Mouse (Mus musculus) gastrocnemius, postnatal 4 days (tissue): ENCODE measurements around the gene Fchsd2. TPM values are rescaled to one million over a fixed set of nuclear protein-coding genes. Genes with fewer than 3 reads are reported as not detected.

Source experiments
- DNase-seq, 2 experiments: peaks; one replicate each; pipeline ENCODE4 v3.0.0; 2021 to 2022; ENCODE audit warnings: low spot score in 2 of 2, mixed read lengths in 2 of 2
- total RNA-seq, 2 experiments: library from RNA; stranded (reverse); gene quantifications; 2 replicates each; pipeline ENCODE4 v1.2.3; 2021

Fchsd2 gene
- total RNA-seq, 2 experiments from 2014 or later = 22.6 to 25.7 TPM

DNA sequence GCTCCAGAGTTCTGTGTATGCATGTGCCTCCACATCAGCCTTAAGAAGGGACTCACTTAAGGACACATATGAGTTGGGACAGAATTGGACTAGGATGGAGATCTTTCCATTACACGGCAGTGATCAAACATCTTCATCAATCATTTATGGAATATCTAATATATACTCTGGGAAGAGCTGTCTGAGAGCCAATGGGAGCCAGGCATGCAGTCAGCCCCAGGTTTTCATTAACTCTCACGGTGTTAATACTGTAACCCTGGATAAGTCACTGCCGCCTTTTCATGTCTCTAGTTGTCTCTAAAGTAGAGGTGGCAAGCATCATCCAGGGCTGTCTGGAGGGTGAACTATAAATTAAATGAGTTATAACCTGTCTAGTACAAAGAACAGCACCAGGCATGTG is 220.4 kb downstream of the Fchsd2 start:
- no peak for DNase-seq

DNA sequence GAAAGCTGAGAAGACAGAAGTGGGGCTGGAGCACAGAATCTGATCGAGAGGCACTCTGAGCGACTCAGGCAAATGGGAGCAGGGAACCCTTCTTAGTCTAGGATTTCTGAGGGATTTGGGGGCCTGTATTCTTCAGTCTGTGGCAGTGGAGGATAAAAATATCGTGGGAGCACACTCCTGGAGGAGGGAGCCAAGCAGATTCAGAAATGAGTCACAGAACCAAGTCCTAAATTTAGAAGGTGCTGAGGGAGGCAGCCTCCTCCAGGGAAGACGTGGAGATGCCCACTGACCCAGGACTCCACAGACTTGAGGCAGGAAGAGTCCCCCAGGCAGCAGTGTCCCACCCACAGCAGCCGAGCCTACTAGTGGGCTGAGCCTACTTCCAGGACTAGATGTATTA is 221.7 kb downstream of the Fchsd2 start:
- DNase-seq = no peak

DNA sequence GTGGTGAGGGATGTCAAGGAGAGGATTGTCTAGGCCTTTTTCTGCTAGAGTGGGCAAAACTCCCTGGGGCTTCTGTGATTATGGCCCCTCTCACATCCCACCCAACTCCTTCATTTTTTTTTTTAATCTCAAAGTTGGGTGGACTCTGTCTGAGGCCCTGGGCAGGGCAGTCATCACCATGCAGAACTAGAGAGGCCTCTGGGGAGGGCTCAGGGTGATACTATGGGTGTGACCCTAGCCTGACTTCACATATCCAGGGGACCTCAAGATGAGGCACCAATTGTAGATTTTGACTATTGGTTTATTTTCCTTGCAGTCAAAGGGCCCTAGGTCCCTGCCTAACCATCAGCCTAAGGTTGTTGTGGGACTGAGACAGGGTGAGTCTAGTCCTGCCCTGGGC is 223.0 kb downstream of the Fchsd2 start:
- no peak for DNase-seq

DNA sequence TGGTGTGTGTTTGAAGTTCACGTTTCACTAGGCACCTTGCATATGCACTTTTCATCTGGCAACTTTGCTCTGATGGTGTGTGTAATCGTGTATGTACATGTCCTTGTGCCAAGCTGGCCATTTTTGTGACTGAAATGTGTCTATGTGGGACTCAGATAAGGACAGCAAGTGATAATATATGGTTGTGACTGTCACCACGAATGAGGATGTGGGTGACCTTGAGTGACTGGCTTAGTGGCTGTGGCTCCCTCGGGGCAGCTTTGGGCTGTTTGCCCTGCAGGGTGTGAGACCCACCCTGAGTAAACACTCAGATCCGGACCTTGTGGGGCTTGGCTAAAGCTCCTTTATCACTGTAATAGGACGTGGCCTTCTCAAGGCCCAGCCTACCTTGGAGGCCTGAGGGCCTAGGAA is 223.9 kb downstream of the Fchsd2 start:
- DNase-seq = no peak

DNA sequence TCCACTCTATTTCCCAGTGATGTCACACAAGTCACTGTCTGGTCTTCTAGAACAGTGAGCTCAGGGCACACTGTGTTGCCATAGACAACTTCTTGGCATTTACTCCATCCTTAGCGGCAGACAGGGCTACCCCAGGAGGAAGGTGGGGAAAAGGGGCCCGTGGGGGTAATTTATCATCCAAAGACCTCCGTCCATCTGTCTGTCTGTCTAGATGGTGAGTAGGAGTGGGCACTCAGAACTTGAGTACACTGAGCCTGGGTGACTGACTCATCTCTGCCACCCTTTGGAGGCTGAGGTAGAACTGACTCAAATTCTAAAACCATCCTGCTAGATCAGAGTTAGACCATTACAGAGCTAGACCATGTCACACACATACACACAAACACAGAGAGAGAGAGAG is 224.4 kb downstream of the Fchsd2 start, which contains the start of gene Stard10:
Gene Stard10 (plus strand): TSS at position 73 of the 400 bp plus-strand sequence.
- DNase-seq = no peak

DNA sequence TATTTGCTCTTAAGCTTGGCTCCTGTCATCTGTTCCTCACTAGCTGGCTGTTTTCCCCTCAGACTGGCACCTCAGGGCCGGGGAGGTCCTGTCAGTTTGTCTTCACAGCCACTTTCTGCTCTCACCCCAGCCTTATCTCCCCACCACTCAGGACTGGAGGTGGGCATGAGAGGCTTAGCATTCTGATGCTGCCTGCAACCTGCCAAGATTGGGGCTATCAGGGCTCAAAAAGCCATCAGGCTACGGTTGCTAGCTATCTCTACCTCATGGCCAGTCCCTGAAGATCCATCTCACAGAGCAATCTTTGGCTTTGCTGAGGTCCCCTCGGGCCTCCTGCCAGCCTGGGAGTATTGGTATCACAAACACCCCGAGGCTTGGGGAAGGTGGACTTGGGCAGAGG is 226.2 kb downstream of the Fchsd2 start:
- no peak for DNase-seq

DNA sequence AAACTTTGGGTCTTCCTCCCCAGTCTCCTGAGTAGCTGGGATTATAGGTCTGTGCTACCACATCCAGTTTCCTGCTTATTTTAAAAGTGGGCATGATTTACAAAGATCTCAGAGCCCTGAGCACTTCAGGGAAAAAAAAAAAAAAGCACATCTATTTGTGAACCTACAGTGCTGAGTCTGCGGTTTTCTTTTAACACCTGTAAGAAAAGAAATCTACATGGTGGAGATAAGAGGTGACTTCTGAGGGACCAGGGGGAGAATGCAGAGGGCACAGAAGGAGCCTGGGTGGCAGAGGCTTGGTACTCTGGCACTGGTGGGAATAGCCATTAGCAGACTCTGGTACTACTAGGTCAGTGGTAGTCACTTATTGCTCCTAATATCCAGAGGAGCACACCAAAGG is 227.1 kb downstream of the Fchsd2 start:
- DNase-seq = no peak

DNA sequence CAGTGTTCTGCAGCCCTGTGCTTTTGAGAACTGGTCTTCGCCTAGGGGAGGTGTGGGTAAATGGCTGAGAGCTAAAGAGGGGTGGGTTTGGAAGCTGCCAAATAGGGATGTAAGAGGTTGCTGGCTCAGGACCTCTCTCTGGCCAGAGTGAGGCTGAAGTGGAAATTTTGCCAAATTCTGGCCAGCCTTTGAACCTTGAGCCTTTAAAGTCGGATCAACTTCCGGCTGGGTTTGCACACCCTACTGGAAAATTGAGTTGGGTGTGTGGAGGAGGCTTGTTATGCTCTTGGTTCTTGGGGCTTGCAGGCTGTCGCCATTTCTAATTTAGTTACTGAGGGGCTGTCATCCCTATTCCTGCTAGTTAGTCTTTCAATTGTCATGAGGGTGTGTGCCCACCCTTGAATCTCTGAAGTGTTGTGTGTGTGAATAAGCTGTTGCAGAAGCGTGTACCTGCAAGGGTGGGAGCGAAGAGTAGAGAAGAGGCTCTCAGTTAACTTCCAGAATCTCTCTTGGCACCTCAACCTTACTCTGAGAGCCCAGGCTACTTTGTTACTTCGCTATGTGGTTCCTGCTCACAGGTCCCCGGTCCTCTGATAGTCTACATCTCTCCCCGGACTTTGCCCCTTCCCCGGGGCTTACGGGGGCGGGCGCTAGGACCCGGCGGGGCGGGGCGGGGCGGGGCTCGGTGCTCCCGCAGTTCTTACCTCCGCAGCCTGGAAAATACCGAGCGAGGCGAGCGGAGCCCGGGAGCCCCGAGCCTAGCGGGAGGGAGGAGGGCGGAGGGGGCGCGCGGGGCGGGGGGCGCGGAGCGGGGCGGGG is 227.9 kb downstream of the Fchsd2 start:
- DNase-seq = no peak

DNA sequence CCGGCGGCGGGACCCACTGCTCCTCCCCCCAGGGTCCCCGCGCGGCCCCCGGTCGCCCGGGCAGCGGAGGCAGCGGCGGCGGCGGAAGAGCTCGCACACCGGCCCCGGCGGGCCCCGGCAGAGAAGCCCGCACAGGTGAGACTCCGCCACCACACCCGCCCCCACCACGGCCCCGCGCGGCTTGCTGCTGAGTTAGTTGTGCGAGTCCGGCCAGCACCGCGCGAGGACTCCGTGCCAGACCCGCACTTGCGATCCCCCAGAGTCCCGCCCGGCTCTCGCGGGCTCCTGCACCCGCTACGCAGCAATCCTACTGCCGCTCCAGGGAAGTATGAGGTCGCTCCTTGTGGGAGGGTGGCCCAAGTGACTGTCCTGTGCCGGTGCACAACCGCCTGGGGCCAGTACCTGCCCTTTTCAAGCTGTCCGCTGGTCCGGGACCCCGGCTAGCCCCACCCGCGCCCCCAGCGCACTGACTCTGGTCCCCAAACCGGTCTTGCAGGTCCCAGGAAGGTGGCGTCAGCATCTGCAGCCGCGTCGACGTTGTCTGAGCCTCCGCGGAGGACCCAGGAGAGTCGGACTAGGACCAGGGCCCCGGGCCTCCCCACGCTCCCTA is 228.7 kb downstream of the Fchsd2 start:
- DNase-seq = peak in 1 of 2 experiments; percentile 27

DNA sequence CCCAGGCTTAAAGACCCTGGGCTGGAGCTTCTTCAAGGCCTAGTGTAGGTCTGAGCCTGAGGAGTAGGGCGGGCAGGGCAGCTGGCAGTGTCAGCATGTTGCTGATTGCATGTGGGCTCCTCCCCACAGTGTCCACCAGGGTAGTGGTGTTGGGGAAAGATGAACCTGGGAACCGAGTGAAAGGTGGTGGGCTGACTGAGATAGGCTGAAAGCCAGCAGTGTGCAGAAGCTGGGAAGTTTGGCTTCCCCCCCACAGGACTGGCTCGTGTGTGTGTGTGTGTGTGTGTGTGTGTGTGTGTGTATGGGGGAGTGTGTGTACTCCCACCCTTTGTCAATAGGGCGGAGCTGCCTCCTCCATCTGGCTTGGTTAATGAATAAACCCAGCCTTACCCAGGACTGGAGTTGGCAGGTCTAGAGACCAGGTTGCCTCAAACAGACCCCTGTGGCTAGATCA is 230.5 kb downstream of the Fchsd2 start:
- DNase-seq = no peak

DNA sequence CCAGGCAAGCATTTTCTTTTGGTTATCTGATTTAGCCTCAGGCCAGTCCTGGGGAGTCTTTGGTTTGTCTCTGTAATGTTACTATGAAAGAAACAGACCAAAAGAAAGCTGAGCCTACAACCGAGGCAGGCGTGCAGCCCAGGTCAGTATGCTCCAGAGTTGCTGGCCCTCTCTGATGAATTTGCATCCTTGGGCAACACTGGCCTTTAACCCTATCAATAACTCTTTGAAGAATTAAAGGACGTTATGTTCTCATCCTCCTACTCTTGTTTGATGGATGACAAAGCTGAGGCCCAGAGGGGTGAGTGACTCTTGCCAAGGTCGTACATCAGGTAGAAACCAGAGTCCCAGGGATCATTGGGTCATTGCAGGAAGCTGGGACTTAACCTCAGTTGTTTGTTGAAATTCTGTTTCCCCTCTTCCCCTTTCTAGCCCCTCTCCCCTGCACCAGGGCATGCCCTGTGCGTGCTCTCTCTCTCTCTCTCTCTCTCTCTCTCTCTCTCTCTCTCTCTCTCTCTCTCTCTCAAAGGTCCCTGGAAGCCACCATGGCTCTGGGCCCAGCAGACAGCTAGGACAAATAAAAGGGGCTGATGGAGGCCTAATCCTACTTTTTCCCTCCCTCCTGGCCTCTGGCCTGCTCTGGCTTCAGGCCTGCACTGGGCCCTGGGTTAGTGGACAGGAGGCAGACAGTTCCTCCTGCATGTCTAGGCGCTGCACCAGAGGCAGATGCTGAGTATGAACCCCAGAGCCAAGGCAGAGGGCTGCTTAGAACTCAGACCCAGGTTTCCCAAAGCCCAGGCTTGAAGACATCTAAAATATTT is 231.7 kb downstream of the Fchsd2 start:
- no peak for DNase-seq

DNA sequence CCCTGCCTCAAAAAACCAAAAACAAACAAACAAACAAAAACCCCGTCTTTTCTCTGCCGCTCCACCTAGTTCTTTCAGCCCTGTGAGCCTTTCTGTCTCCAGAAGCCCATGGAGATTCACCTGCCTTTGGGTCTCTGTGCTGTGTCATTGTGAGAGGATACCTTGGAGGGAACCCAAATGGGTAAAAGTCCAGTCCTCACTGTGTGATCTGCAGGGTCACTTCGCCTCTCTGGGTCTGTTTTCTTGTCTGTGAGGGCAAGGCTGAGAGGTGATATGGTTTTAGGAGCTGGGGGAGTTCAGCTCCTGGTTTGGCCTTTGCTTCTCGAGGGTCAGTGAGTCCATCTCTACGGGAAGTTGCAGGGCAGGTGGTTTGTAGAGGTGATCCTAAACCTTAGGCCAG is 233.3 kb downstream of the Fchsd2 start:
- DNase-seq = no peak

DNA sequence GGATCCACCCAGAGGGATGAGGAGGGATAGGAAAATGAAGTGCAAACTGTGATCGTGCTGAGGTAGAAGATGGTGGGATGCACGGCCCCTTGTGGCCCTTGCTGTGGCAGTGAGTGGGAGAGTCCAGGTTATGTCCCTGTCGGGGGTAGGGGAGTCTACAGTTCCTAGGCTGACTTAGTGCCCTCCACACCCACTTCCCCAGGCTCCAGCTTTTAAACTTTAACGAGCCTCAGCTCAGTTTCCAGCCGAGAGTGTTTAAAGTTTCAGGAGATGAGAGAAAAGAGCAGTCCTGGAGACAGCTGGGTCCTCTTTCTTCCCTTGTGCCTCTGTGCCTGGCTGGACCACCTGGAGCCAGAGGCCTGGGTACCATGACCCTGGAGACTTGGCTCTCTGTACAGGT is 234.6 kb downstream of the Fchsd2 start:
- DNase-seq = no peak

DNA sequence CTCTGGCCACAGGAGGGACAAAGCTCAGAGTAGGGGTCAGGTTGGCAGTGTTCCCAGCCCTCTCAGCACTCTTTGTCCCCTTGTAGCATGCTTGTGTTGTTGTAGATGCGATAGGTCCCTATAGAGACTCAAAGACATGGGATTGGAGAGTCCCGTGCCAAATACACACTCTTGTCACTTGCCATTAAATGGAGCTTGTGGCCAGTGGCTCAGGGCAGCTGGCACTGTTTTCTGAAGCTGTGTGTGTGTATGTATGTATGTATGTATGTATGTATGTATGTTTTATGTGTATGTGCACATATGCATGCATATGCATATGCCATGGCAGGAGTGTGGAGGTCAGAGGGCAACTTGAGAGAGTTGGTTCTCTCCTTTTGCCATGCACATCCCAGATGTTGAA is 235.1 kb downstream of the Fchsd2 start:
- DNase-seq = no peak

DNA sequence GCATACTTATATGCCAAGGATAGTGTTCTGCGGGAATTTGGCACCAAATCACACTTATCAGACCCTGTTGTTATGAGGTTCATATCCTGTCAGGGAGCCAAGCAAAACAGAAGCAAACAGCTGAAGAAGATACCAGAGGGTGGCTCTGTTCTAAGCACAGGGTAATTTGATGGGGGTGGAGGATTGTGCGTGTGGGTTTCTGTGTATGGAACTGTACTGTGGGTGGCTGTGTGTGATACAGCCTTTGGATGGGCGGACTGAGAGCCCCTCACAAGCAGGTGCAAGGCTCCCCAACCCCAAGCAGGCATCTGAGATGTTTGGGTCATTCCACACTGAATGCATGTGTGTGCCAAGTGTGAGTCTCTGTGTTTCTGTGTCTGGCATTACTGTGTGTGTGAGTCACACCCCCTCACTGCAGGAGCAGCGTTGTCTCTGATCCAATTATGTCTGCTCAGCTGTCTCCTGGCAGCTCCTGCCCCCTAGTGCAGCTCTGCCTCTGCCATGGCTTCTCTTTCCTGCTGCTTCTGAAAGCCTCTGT is 236.0 kb downstream of the Fchsd2 start:
- no peak for DNase-seq

DNA sequence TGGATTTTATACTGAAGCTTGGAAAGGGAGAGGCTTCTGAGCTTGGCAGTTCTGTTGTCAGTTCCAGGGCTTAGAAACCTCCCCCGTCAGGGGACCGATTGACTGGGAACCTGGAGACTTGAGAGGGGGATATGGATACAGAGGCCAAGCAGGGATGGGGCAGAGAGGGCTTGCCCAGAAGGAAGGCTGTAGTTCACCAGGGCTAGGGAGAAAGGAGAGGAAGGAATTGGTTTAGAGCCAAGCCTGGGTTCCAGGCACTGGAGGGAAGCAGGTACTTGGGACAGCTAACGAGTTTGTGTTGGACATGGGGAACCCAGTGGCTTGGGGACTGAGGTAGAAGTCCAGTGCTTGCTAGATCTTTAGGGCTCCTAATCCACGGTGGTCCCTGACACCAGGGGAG is 236.9 kb downstream of the Fchsd2 start:
- no peak for DNase-seq

DNA sequence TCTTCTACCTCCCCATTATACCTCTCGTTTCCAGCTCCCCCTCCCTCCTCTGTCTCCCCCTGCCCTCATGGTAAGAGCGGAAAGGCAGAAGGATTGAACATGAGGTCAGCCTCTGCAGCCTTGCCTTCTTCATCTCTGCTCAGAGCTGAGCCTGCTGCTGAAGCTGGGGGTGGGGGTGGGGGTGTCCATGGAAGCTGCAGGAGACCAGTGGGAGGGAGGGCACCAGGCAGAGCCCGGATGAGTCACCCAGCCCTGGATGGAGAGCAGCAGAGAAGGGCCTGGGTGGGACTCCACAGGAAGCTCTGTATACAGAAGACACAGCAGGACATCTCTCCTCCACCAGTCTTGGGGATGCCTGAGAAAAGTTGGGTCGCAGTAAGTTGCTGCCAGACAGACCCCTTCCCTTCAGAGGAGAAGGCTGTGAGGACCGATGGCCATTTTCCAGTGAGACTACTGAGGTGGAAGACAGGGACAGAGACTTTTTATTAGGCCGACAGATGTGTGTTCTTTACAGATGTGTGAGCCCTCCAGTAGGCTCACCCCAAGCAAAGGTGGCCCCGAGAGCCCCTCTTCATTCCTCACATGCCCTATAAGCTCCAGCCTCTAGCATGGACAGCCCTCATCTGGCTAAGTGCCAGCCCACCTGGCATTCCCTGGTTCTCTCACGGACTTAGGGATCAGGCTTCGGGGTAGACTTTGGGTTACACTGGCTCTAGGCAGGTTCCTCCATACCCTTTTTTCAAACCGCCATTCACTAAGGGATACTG is 237.6 kb downstream of the Fchsd2 start:
- DNase-seq = no peak

DNA sequence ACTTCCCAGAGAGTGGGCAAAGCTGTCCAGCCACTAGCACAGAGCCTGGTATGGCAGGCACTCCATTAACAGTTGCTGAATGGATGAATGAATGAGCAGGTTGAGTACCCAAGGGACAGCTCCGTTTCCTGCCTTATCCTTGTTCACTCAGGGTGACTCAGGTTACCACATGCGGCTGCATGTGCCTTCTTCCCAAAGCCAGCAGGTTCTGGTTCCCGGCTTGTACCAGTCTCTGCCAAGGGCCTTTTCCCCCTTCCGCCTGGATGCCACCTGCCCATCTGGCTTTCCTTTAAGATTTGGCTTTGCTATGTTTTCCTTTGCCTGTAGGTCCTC is 238.1 kb downstream of the Fchsd2 start:
- DNase-seq = no peak

DNA sequence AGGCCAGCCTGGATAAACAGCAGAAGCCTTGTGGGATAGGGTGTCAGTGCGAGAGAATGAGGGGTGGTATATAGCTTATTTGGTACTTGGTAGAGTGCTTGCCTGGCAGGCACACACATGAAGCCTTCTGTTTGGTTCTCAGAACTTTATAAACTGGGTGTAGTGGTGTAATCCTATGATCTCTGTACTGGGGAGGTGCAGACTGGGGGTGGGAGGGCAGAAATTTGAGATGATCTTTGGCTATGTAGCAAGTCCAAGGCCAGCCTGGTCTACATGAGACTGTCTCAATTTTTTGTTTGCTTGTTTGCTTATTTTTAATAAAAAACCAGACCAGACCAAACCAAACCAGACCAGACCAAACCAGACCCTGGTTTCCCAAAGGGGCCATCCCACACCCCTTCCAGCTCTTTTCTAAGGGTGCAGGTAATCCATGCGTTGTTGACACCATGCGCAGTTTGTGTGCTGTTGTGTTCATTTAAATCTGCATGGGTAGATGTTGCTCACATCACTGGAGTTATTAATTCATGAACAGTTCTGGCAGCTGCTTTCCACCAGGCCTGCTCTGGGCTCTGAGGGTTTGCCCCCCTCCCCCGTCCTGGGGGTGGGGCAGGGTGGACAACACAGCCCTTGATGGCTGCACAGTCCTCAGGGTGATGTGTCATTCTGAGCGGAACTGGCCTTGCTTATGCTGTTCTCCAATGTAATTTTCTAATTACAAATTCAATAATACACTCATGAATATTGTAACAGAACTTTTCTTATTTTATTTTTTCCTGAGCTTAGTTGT is 239.6 kb downstream of the Fchsd2 start:
- DNase-seq = no peak
